Mouse (Mus musculus) myocyte (in vitro differentiated cells): ENCODE measurements around the gene Nr3c2. TPM values are rescaled to one million over a fixed set of nuclear protein-coding genes. Genes with fewer than 3 reads are reported as not detected.

Experiments used
- H3K27me3 ChIP-seq: one replicate; pipeline ENCODE4 v1.6.1; 2011; ENCODE audit not compliant: control insufficient read depth, insufficient read depth, insufficient read length
- H3K36me3 ChIP-seq: one replicate; pipeline ENCODE4 v1.6.1; 2011; ENCODE audit not compliant: control insufficient read depth, insufficient read depth
- H3K4me2 ChIP-seq: one replicate; pipeline ENCODE4 v1.6.1; 2011; ENCODE audit warnings: low read depth, control low read depth
- H3K4me3 ChIP-seq: one replicate; pipeline ENCODE4 v1.5.1; 2011; ENCODE audit warnings: mild to moderate bottlenecking, control low read depth, moderate library complexity
- H3K79me2 ChIP-seq: one replicate; pipeline ENCODE4 v1.6.1; 2011; ENCODE audit not compliant: control insufficient read depth, insufficient read depth
- H3ac ChIP-seq: one replicate; pipeline ENCODE4 v1.6.1; 2011; ENCODE audit not compliant: control insufficient read depth, insufficient read length
- CEBPB ChIP-seq: IDR thresholded peaks from 2 replicates; pipeline ENCODE4 v1.6.1; 2011; ENCODE audit warnings: mild to moderate bottlenecking, moderate library complexity; ENCODE audit not compliant: poor library complexity, insufficient read depth, severe bottlenecking
- E2F4 ChIP-seq: IDR thresholded peaks from one replicate; pipeline ENCODE4 v1.6.1; 2011; ENCODE audit warnings: mild to moderate bottlenecking, control low read depth, moderate library complexity; ENCODE audit not compliant: insufficient read depth
- MAX ChIP-seq: IDR thresholded peaks from one replicate; pipeline ENCODE4 v1.6.1; 2011; ENCODE audit warnings: low read depth, mild to moderate bottlenecking, control low read depth
- MYOD1 ChIP-seq, 3 experiments: IDR thresholded peaks; one replicate each; pipeline ENCODE4 v1.6.1; 2011; ENCODE audit warnings: control low read depth in 2 of 3, low read depth in 2 of 3, mild to moderate bottlenecking in 2 of 3, moderate library complexity in 1 of 3; ENCODE audit not compliant: insufficient read length in 2 of 3, control insufficient read depth in 1 of 3
- MYOG ChIP-seq, 3 experiments: IDR thresholded peaks; one replicate each; pipeline ENCODE4 v1.6.1; 2011; ENCODE audit warnings: control low read depth in 2 of 3, low read depth in 2 of 3, mild to moderate bottlenecking in 2 of 3; ENCODE audit not compliant: insufficient read length in 2 of 3, control insufficient read depth in 1 of 3, insufficient read depth in 1 of 3
- POLR2A ChIP-seq: IDR thresholded peaks from one replicate; pipeline ENCODE4 v1.6.1; 2011; ENCODE audit warnings: low read depth, mild to moderate bottlenecking, control low read depth, moderate library complexity; ENCODE audit not compliant: insufficient read length
- POLR2AphosphoS2 ChIP-seq: IDR thresholded peaks from one replicate; pipeline ENCODE4 v1.6.1; 2011; ENCODE audit warnings: low read depth, control low read depth; ENCODE audit not compliant: insufficient read length
- REST ChIP-seq: IDR thresholded peaks from one replicate; pipeline ENCODE4 v1.6.1; 2011; ENCODE audit warnings: mild to moderate bottlenecking, control low read depth, moderate library complexity; ENCODE audit not compliant: insufficient read depth, insufficient read length
- SRF ChIP-seq: IDR thresholded peaks from one replicate; pipeline ENCODE4 v1.6.1; 2011; ENCODE audit warnings: low read depth; ENCODE audit not compliant: control insufficient read depth, insufficient read length
- TCF12 ChIP-seq: IDR thresholded peaks from one replicate; pipeline ENCODE4 v1.6.1; 2011; ENCODE audit warnings: mild to moderate bottlenecking, control low read depth; ENCODE audit not compliant: poor library complexity, insufficient read depth, severe bottlenecking
- TCF3 ChIP-seq: IDR thresholded peaks from one replicate; pipeline ENCODE4 v1.6.1; 2011; ENCODE audit warnings: low read depth, control low read depth; ENCODE audit not compliant: insufficient read length
- USF1 ChIP-seq: IDR thresholded peaks from one replicate; pipeline ENCODE4 v1.6.1; 2011; ENCODE audit warnings: low read depth, mild to moderate bottlenecking, control low read depth, moderate library complexity
- polyA plus RNA-seq: library from polyadenylated mRNA; unstranded; fragments of >200 nt; fragmentation: generic; extraction: Trizol; gene quantifications from one replicate; pipeline ENCODE4 v1.2.1, GENCODE M21; 2012; ENCODE audit warnings: missing spikeins

Gene Nr3c2
- polyA plus RNA-seq, 1 experiment = 0.11 TPM

DNA sequence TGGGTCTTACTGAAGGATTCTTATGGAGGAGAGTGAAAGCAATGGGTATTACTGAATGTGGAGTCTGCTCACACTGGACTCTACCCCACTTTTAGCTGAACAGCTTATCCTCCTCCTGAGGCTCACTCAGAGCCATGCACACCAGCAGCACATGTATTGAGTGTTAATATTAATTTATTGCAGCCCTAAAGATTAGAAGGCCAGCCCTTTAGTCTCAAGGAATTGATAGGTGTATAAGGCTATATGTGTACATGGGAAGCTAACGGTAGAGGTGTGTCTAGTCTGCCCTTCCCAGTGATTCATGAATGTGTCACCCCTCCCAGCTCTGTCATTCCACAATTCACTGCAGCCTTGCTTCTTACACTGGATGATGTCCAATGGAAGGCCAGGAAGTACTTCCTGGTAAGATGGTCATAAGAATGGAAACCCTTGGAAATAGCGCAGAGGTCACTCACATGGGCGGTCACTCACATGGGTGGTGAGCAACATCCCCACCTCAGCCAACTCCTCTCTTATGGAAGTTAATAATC is 156.3 kb downstream of the Nr3c2 start:
- no peaks in the 10 kb centered on the region for H3K79me2 ChIP-seq
- H3K36me3 ChIP-seq = no peaks in the 10 kb centered on the region
- H3K4me2 ChIP-seq = no peak overlapping the region
- no peak overlapping the region for H3ac ChIP-seq
- peaks cover 7% of the 10 kb centered on the region for H3K27me3 ChIP-seq
- TF ChIP-seq POLR2AphosphoS2 (no peak), SRF (no peak), MYOG (IDR thresholded peaks at IDR 0.05; ENCODE audit: control insufficient read depth in 1 of 3, insufficient read depth in 1 of 3, insufficient read length in 2 of 3, low read depth in 2 of 3) (no peak), POLR2A (no peak), TCF12 (no peak), MYOD1 (IDR thresholded peaks at IDR 0.05; ENCODE audit: control insufficient read depth in 1 of 3, insufficient read length in 2 of 3, low read depth in 2 of 3) (no peak), USF1 (no peak), MAX (no peak), REST (no peak)
- no peak overlapping the region for H3K4me3 ChIP-seq

DNA sequence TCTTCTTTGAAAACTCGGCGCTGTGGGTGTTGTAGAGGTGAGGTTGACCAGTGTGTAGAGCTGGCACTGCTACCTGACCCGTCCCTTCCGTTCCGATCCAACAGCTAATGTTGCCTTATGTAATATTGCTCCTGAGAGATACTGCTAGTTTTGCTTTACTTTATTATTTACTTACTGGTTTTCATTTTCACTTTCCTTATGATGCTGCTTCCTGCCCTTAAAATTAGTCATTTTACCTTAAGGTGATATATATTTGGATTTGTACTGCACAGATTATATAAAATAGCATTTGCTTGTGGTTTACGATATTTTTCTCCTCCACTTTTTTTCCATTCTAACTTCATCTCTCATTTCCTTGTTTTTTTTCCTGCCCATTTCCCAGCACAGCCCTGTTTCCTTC is 157.6 kb downstream of the Nr3c2 start:
- Histone ChIP-seq H3ac (no peak overlapping the region), H3K4me2 (no peak overlapping the region), H3K79me2 (no peaks in the 10 kb centered on the region), H3K27me3 (peaks cover 7% of the 10 kb centered on the region), H3K36me3 (no peaks in the 10 kb centered on the region), H3K4me3 (no peak overlapping the region)
- TF ChIP-seq SRF (no peak), REST (no peak), MYOG (IDR thresholded peaks at IDR 0.05; ENCODE audit: control insufficient read depth in 1 of 3, insufficient read depth in 1 of 3, insufficient read length in 2 of 3, low read depth in 2 of 3) (no peak), POLR2A (no peak), MAX (no peak), USF1 (no peak), TCF3 (no peak), MYOD1 (IDR thresholded peaks at IDR 0.05; ENCODE audit: control insufficient read depth in 1 of 3, insufficient read length in 2 of 3, low read depth in 2 of 3) (no peak), CEBPB (no peak), POLR2AphosphoS2 (no peak), TCF12 (no peak), E2F4 (no peak)

DNA sequence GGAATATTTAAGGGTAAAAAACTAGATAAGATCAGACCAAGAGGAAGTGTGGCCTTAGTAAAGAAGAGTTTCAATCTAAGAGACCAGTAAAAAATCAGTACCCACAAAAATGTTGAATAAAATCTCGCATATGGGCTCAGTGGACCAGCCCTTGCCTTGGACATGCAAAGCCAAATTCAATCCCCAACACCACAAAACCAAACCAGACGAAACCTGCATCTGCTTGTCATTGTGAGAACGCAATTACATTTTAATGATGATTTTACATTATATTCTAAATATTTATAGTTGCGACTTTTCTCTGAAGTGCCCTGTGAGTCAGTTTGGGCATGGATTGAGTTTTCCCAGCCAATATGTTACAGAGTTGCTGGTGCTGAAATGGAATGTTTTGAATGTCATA is 183.4 kb downstream of the Nr3c2 start:
- Histone ChIP-seq H3ac (no peak overlapping the region), H3K36me3 (no peaks in the 10 kb centered on the region), H3K4me3 (no peak overlapping the region), H3K27me3 (no peaks in the 10 kb centered on the region), H3K79me2 (no peaks in the 10 kb centered on the region), H3K4me2 (no peak overlapping the region)
- no peak for TF ChIP-seq MAX
- TF ChIP-seq TCF3 = no peak
- TF ChIP-seq TCF12 = no peak
- no peak for TF ChIP-seq USF1
- TF ChIP-seq POLR2AphosphoS2 = no peak
- no peak for TF ChIP-seq POLR2A
- TF ChIP-seq MYOD1 (IDR thresholded peaks at IDR 0.05; ENCODE audit: control insufficient read depth in 1 of 3, insufficient read length in 2 of 3, low read depth in 2 of 3) = no peak
- TF ChIP-seq E2F4 = no peak
- no peak for TF ChIP-seq MYOG (IDR thresholded peaks at IDR 0.05; ENCODE audit: control insufficient read depth in 1 of 3, insufficient read depth in 1 of 3, insufficient read length in 2 of 3, low read depth in 2 of 3)
- no peak for TF ChIP-seq SRF
- no peak for TF ChIP-seq REST
- TF ChIP-seq CEBPB = no peak

DNA sequence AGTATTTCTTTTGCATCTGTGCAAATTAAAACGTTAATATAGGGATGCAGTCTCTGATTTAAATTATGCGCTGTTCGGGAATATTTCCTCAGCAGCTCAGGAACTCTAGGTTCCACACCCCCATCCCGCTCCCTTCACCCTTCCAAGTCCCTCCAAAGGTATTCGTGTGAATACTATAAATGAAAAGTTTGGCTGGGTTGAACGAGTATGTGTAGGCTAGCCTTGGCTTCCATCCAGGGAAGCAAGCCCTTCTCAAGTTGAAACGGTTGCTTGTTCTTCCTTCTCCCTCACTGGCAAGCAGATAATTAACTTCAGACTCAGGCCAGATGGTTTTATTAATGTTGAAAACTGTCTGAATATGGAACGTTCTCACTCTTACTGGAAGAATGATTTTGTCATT is 186.8 kb downstream of the Nr3c2 start:
- Histone ChIP-seq H3K27me3 (no peaks in the 10 kb centered on the region), H3K79me2 (no peaks in the 10 kb centered on the region), H3K4me3 (no peak overlapping the region), H3ac (no peak overlapping the region), H3K4me2 (no peak overlapping the region), H3K36me3 (no peaks in the 10 kb centered on the region)
- TF ChIP-seq POLR2A (no peak), CEBPB (no peak), USF1 (no peak), POLR2AphosphoS2 (no peak), REST (no peak), MAX (no peak), SRF (no peak), E2F4 (no peak), TCF12 (no peak), TCF3 (no peak), MYOD1 (IDR thresholded peaks at IDR 0.05; ENCODE audit: control insufficient read depth in 1 of 3, insufficient read length in 2 of 3, low read depth in 2 of 3) (no peak), MYOG (IDR thresholded peaks at IDR 0.05; ENCODE audit: control insufficient read depth in 1 of 3, insufficient read depth in 1 of 3, insufficient read length in 2 of 3, low read depth in 2 of 3) (no peak)

DNA sequence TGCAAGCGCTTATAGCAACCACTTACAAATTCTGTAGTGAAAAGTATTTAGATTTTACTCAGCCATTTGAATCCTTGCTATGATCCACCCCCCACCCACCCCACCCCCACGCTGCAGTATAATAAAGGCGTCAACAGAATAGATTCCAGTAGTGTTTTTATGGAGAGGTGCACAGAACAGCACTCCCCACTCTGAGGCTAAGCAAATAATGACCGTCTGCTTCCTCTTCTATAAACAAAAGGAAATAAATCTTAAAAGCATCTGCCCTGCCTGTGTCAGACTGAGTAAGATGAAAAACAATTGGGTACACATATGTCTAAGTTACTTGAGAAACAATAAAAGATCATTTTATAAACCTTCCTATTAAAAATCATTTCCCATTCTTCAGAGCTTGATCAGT is 197.5 kb downstream of the Nr3c2 start:
- TF ChIP-seq MYOD1 (IDR thresholded peaks at IDR 0.05; ENCODE audit: control insufficient read depth in 1 of 3, insufficient read length in 2 of 3, low read depth in 2 of 3) = no peak
- no peak for TF ChIP-seq MAX
- TF ChIP-seq TCF12 = no peak
- no peak for TF ChIP-seq POLR2AphosphoS2
- TF ChIP-seq SRF = no peak
- TF ChIP-seq REST = no peak
- no peak for TF ChIP-seq USF1
- TF ChIP-seq CEBPB = no peak
- no peak for TF ChIP-seq POLR2A
- no peak for TF ChIP-seq MYOG (IDR thresholded peaks at IDR 0.05; ENCODE audit: control insufficient read depth in 1 of 3, insufficient read depth in 1 of 3, insufficient read length in 2 of 3, low read depth in 2 of 3)
- TF ChIP-seq E2F4 = no peak
- no peak for TF ChIP-seq TCF3
- no peaks in the 10 kb centered on the region for H3K27me3 ChIP-seq
- no peak overlapping the region for H3ac ChIP-seq
- no peak overlapping the region for H3K4me3 ChIP-seq
- H3K4me2 ChIP-seq = no peak overlapping the region
- no peaks in the 10 kb centered on the region for H3K36me3 ChIP-seq
- no peaks in the 10 kb centered on the region for H3K79me2 ChIP-seq
